Mouse (Mus musculus) ES-E14 (cell line): ENCODE measurements around the gene Ptgir.

Source experiments
- CHD2 ChIP-seq: IDR thresholded peaks from 2 replicates; pipeline ENCODE4 v1.6.1; 2014; ENCODE audit warnings: mild to moderate bottlenecking, low read depth, low read length, inconsistent platforms
- HCFC1 ChIP-seq: IDR thresholded peaks from 2 replicates; pipeline ENCODE4 v1.6.1; 2012; ENCODE audit warnings: low read length, inconsistent platforms, borderline replicate concordance; ENCODE audit not compliant: insufficient read depth
- MAFK ChIP-seq: IDR thresholded peaks from 2 replicates; pipeline ENCODE4 v1.6.1; 2014; ENCODE audit warnings: mild to moderate bottlenecking, low read depth, low read length, inconsistent platforms; ENCODE audit not compliant: insufficient read depth
- ZC3H11A ChIP-seq: IDR thresholded peaks from 2 replicates; pipeline ENCODE4 v1.6.1; 2012; ENCODE audit warnings: low read depth, mild to moderate bottlenecking, inconsistent platforms, low read length, borderline replicate concordance
- ZNF384 ChIP-seq: IDR thresholded peaks from 2 replicates; pipeline ENCODE4 v1.6.1; 2012; ENCODE audit warnings: low read depth, low read length, inconsistent platforms

DNA sequence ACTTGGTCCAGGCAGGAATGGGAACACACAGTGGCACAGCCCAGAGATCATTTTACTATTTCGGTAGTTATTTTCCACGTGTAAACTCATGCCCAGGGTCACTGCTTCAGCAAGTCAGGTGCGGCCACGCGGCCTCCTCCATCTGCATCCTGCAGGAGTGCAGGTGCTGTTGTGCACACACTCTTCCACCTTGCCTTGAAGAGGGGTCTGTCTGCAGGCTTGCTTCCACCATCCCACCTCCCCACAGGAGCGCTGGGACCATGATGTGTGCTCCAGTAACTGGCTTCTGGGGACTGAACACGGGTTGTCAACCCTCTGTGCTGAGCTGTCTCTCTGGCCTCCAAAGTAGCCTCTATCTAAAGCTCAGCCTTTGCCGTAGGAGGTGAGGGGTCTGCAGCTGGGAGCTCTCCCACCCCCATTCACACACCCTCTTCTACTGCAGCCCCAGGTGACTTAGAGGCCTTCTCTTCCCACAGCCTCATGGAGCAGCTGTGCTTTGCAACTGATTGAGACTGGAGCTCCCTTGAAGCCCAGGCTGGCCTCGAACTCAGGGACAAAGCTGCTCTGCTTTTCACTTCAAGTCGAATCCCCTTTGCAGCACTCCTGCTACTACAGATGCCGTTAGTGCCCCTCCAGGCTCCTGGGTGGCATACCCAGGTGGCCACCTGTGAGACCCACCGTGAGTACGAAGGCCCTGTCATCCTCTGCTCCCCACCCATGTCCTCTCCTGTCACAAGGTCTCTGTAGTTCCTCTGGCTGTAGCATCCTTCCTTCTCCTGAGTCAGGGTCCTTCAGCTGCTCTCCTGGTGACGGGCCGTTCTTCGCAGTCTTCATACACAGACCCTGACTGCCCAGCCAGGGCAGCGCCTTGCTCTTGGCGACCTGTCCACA is 8.4 kb downstream of the Ptgir start:
- TF ChIP-seq HCFC1: no peak
- TF ChIP-seq ZC3H11A: no peak
- no peak for TF ChIP-seq CHD2
- TF ChIP-seq MAFK: no peak
- no peak for TF ChIP-seq ZNF384
